Mouse (Mus musculus) gastrocnemius, adult 8-10 months (tissue): ENCODE measurements around the gene Olfr1137. TPM values are rescaled to one million over a fixed set of nuclear protein-coding genes. Genes with fewer than 3 reads are reported as not detected.

Source experiments
- DNase-seq, 2 experiments: peaks; one replicate each; pipeline ENCODE4 v3.0.0; 2022; ENCODE audit warnings: low spot score in 2 of 2
- total RNA-seq, 4 experiments: library from RNA; stranded (reverse); gene quantifications; 2 replicates each; pipeline ENCODE4 v1.2.4; 2022

Gene Olfr1137
- total RNA-seq: not detected

- DNase-seq: no peak
Observed at GRCm38 (mm10) chr2:87713079-87713478, at the start of gene Olfr1137. TSS of gene Olfr1137 (minus strand) at chr2:87713179.

GRCm38 (mm10) chr2:87753891-87754290 lies 40.9 kb upstream of the Olfr1137 start, which contains the start of gene Olfr1141:
TSS of gene Olfr1141 (minus strand) at chr2:87753991.
- no peak for DNase-seq

GRCm38 (mm10) chr2:87743452-87743851 lies 30.5 kb upstream of the Olfr1137 start, which contains the start of gene Olfr1140:
TSS of gene Olfr1140 (plus strand) at chr2:87743752.
- DNase-seq: no peak

DNA sequence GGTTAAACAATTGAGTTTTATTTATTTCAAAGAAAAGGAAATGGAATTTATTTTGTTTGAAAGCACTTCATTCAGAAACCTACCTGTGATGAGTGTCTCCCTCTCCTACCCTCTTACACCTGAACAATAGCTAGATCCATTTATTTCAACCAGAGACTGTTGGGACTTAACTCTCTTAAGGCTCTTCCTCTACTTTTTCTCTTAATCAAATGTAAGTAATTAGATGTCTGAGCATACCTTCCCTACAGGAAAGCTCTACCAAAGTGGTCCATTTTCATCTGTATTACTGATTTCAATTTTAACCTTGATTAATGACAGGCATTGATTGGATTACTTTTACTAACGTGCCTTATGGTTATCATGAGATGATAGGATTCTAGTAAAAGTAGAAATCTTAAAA lies 26.9 kb upstream of the Olfr1137 start, which contains the start of gene Olfr1138:
Gene Olfr1138 (minus strand): TSS at position 101 of the 400 bp plus-strand sequence.
- DNase-seq: no peak

- no peak for DNase-seq
Observed at GRCm38 (mm10) chr2:87693847-87694246, 19.1 kb downstream of the Olfr1137 start, which contains the start of gene Olfr1136. TSS of gene Olfr1136 (minus strand) at chr2:87693947.

- DNase-seq: no peak
Observed at GRCm38 (mm10) chr2:87673564-87673963, 39.4 kb downstream of the Olfr1137 start, which contains the start of gene Olfr1135. TSS of gene Olfr1135 (minus strand) at chr2:87673664.

Other genes starting within 250 kb of the Olfr1137 start
- gene Pramel7, start 216.1 kb downstream of the Olfr1137 start, total RNA-seq: not detected
- not detected for gene Pramel6, start 206.6 kb downstream of the Olfr1137 start, total RNA-seq
- not detected for gene Olfr153, start 181.4 kb downstream of the Olfr1137 start, total RNA-seq
- not detected for gene Olfr1128, start 167.6 kb downstream of the Olfr1137 start, total RNA-seq
- gene Olfr1129, start 139.3 kb downstream of the Olfr1137 start, total RNA-seq: not detected
- not detected for gene Olfr1130, start 107.0 kb downstream of the Olfr1137 start, total RNA-seq
- not detected for gene Olfr1131, start 86.1 kb downstream of the Olfr1137 start, total RNA-seq
- gene Olfr1132, start 75.6 kb downstream of the Olfr1137 start, total RNA-seq: not detected
- not detected for gene Olfr1133, start 65.8 kb downstream of the Olfr1137 start, total RNA-seq
- not detected for gene Olfr1134, start 54.7 kb downstream of the Olfr1137 start, total RNA-seq
- gene Olfr1135, start 39.5 kb downstream of the Olfr1137 start, total RNA-seq: not detected
- not detected for gene Olfr1136, start 19.2 kb downstream of the Olfr1137 start, total RNA-seq
- not detected for gene Olfr1138, start 26.8 kb upstream of the Olfr1137 start, total RNA-seq
- gene Olfr1140, start 30.6 kb upstream of the Olfr1137 start, total RNA-seq: not detected
- gene Olfr1141, start 40.8 kb upstream of the Olfr1137 start, total RNA-seq: not detected
- gene Olfr152, start 66.3 kb upstream of the Olfr1137 start, total RNA-seq: not detected
- not detected for gene Olfr1143, start 87.4 kb upstream of the Olfr1137 start, total RNA-seq
- gene Olfr1145, start 96.6 kb upstream of the Olfr1137 start, total RNA-seq: not detected
- not detected for gene Olfr1148, start 117.4 kb upstream of the Olfr1137 start, total RNA-seq
- gene Olfr1150-ps1, start 130.8 kb upstream of the Olfr1137 start, total RNA-seq: not detected
- not detected for gene Olfr1151, start 142.7 kb upstream of the Olfr1137 start, total RNA-seq
- not detected for gene Olfr1152, start 153.3 kb upstream of the Olfr1137 start, total RNA-seq
- not detected for gene Olfr1153, start 181.8 kb upstream of the Olfr1137 start, total RNA-seq
- gene Olfr1154, start 192.0 kb upstream of the Olfr1137 start, total RNA-seq: not detected
- not detected for gene Olfr1155, start 232.0 kb upstream of the Olfr1137 start, total RNA-seq
- not detected for gene Olfr1156, start 239.9 kb upstream of the Olfr1137 start, total RNA-seq